Comparison of ENCODE assay signal across 7 mouse cellular contexts in genomic region chr11:69211431-69211830, GRCm38 (mm10). TPM values are rescaled to one million over a fixed set of nuclear protein-coding genes. Genes with fewer than 3 reads are reported as not detected.
A peak's percentile ranks its signal among the peaks of the same experiment; 100 is the strongest.
DNase-seq lines count a peak whose midpoint lies in the region.

No protein-coding gene starts in this region.

- peak overlapping the region; percentile 29 for H3K4me3 ChIP-seq in hindbrain, embryonic 10.5 days

- H3K27ac ChIP-seq in hindbrain, embryonic 10.5 days: no peak overlapping the region

- DNase-seq in R1 (ENCODE audit: low read depth, low spot score): peak; percentile 31
- DNase-seq in cerebellum, adult 18-20 months: peak; percentile 74
- DNase-seq in hindbrain, embryonic 10.5 days (ENCODE audit: low spot score): peak; percentile 19
- peak; percentile 30 to 48 for DNase-seq in left cerebral cortex, postnatal 10 days (ENCODE audit: extremely low spot score in 1 of 2, low spot score in 2 of 2)
- peak; percentile 61 to 75 for DNase-seq in right cerebral cortex, postnatal 10 days (ENCODE audit: low spot score in 2 of 2)
- no peak for DNase-seq in lung, postnatal 10 days
- no peak for DNase-seq in urinary bladder, postnatal 36 days (ENCODE audit: low spot score in 2 of 2)

- 55% methylated on average over 2 of the region's 2 CpGs for WGBS in hindbrain, embryonic 10.5 days

- H3K36me3 ChIP-seq in hindbrain, embryonic 10.5 days: no peaks in the 10 kb centered on the region

- H3K9me3 ChIP-seq in hindbrain, embryonic 10.5 days: no peaks in the 10 kb centered on the region

- H3K27me3 ChIP-seq in hindbrain, embryonic 10.5 days (ENCODE audit: insufficient read depth, poor library complexity, severe bottlenecking): no peaks in the 10 kb centered on the region

- intact Hi-C loops in left cerebral cortex, postnatal 10 days (cut with DNase I): no loop called here

- H3K4me1 ChIP-seq in hindbrain, embryonic 10.5 days (replicated peaks): no peaks in the 10 kb centered on the region

RNA-seq across cellular contexts. Expression of gene Alox8, which starts 13.8 kb away (rescaled TPM):
- polyA plus RNA-seq in hindbrain, embryonic 10.5 days (2016; fragmentation: Nextera tagmentation; extraction: Ambion mirVana): 0.10 TPM in 1 of 2 replicates, not detected in the other
- total RNA-seq in left cerebral cortex, postnatal 10 days (2021): 1 to 10 TPM; 3.5 to 3.6 TPM

RNA-seq across cellular contexts. Expression of gene Gucy2e, which starts 25.4 kb away (rescaled TPM):
- polyA plus RNA-seq in hindbrain, embryonic 10.5 days (2016; fragmentation: Nextera tagmentation; extraction: Ambion mirVana): 0.06 and 0.09 TPM in 2 replicates
- under 1 TPM; 0.49 to 0.71 TPM for total RNA-seq in left cerebral cortex, postnatal 10 days (2021)

RNA-seq across cellular contexts. Expression of gene Alox12b, which starts 54.6 kb away (rescaled TPM):
- not detected in 2 replicates for polyA plus RNA-seq in hindbrain, embryonic 10.5 days (2016; fragmentation: Nextera tagmentation; extraction: Ambion mirVana)
- total RNA-seq in left cerebral cortex, postnatal 10 days (2021): under 1 TPM; 0.45 to 0.69 TPM

Comparison
In these comparisons a context has a peak if more than half of its experiments do, and no peak if none do; other contexts are left out.
1. DNase-seq: peak in R1 (single experiment), cerebellum, adult 18-20 months (2 of 2), hindbrain, embryonic 10.5 days (single experiment), left cerebral cortex, postnatal 10 days (2 of 2) and right cerebral cortex, postnatal 10 days (2 of 2); none in lung, postnatal 10 days (single experiment) and urinary bladder, postnatal 36 days (0 of 2).